Mouse (Mus musculus) stomach, postnatal 0 days (tissue): ENCODE measurements at regions not wholly inside any gene's neighbourhood (a gene's known extent, or its start where the extent isn't known, plus 50 kb on each side); places are given as distances from the start of the nearest gene placed in this dataset.

ENCODE experiments used
- CTCF ChIP-seq: IDR thresholded peaks from 2 replicates; pipeline ENCODE4 v1.5.1; 2016; ENCODE audit warnings: antibody characterized with exemption, low read depth, mild to moderate bottlenecking, moderate library complexity
- EP300 ChIP-seq: optimal IDR thresholded peaks from 2 replicates; pipeline ENCODE3; 2016; ENCODE audit warnings: antibody characterized with exemption

- TF ChIP-seq CTCF = no peak
- no peak for TF ChIP-seq EP300
Observed at GRCm38 (mm10) chr5:91814956-91815355, 147.9 kb downstream of the Rchy1 start.
